Mouse (Mus musculus): Measurements from ENCODE around the gene Dusp11. TPM values are rescaled to one million over a fixed set of nuclear protein-coding genes. Genes with fewer than 3 reads are reported as not detected.
"Not testable (repeated sequence)": the region's sequence is repeated elsewhere in the genome, so short reads cannot be mapped to it uniquely, and the experiment has no call there.

The Dusp11 gene
- polyA plus RNA-seq, 1 experiment from 2014 or later, result 38.7 TPM

DNA sequence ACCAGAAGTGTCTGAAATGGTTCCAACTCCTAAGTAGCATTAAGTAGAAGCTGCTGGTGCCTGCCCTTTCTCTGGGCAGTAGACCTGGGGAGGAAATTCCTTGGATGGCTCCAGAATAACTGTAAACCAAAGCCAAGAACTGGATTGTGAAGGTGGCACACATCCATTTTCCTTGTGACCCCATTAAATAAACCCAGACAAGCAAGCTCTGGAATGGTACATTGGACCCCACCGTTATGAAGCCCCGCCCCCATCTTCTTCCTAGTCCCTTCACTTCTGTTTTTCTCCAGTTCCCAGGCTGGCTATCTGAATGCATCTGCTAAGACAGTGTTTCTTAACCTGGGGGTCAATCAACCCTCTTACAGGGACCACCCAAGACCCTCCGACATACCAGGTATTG is 49.9 kb downstream of the Dusp11 start, which contains the start of gene Tprkb:
Tprkb (plus strand) TSS at position 279 of the 400 bp plus-strand sequence.
- no peak for DNase-seq (ENCODE audit: low spot score)
- ATAC-seq (replicated peaks; ENCODE audit: low FRiP score, low read depth), result no peak
- no peak for TF ChIP-seq CTCF (IDR thresholded peaks at IDR 0.05; ENCODE audit: low read depth)

GRCm38 (mm10) chr6:85909704-85910103 is 51.8 kb downstream of the Dusp11 start:
- Histone ChIP-seq H3K4me3 (replicated peaks; ENCODE audit: low read depth, low read length) (no peak overlapping the region), H3K9ac (ENCODE audit: low read depth, low read length) (no peak overlapping the region), H3K4me1 (replicated peaks; ENCODE audit: insufficient read depth, low read length) (no peaks in the 10 kb centered on the region), H3K36me3 (ENCODE audit: insufficient read depth, low read length) (no peaks in the 10 kb centered on the region), H3K4me2 (ENCODE audit: low read length) (no peak overlapping the region), H3K27ac (no peak overlapping the region), H3K27me3 (ENCODE audit: insufficient read depth, low read length) (no peaks in the 10 kb centered on the region), H3K9me3 (replicated peaks; ENCODE audit: low read length) (no peaks in the 10 kb centered on the region)
- ATAC-seq (replicated peaks; ENCODE audit: low FRiP score, low read depth) (no peak), DNase-seq (ENCODE audit: low spot score) (no peak)
- WGBS, result 100% methylated on average over 1 of the region's 1 CpGs
- TF ChIP-seq CTCF (IDR thresholded peaks at IDR 0.05; ENCODE audit: low read depth), result no peak

More for the DNA sequence above, 49.9 kb downstream of the Dusp11 start, which contains the start of gene Tprkb:
- no peak within 1 kb of the TSS for H3K27ac ChIP-seq
- no peaks in the 10 kb centered on the region for H3K9me3 ChIP-seq (replicated peaks; ENCODE audit: low read length)
- WGBS, result 79% methylated on average over 3 of the region's 3 CpGs
- H3K9ac ChIP-seq (ENCODE audit: low read depth, low read length), result no peak within 1 kb of the TSS
- H3K4me2 ChIP-seq (ENCODE audit: low read length), result no peak within 1 kb of the TSS
- no peak within 1 kb of the TSS for H3K4me3 ChIP-seq (replicated peaks; ENCODE audit: low read depth, low read length)
- H3K27me3 ChIP-seq (ENCODE audit: insufficient read depth, low read length), result no peaks in the 10 kb centered on the region
- no peaks in the 10 kb centered on the region for H3K4me1 ChIP-seq (replicated peaks; ENCODE audit: insufficient read depth, low read length)
- H3K36me3 ChIP-seq (ENCODE audit: insufficient read depth, low read length), result no peaks in the 10 kb centered on the region

DNA sequence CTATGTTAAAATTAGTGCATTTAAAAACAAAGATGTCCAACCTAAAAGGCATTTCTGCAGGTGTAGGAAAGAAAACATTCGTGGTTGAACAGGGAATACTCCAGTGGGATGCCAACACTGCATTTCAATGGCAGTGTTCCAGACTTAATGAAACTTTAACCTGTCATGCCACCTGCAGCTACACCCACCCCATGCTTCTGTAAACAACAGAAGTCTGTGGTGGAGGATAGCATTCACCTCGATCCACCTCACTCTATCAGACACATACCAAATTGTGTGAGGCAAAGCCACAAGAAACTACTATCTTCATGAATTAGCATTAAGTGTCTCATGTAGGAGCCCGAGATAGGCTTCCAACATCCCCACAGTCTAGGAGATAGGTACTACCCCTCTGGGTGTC is 53.1 kb downstream of the Dusp11 start:
- ATAC-seq (replicated peaks; ENCODE audit: low FRiP score, low read depth) (no peak), DNase-seq (ENCODE audit: low spot score) (no peak)
- no peaks in the 10 kb centered on the region for H3K36me3 ChIP-seq (ENCODE audit: insufficient read depth, low read length)
- no peaks in the 10 kb centered on the region for H3K9me3 ChIP-seq (replicated peaks; ENCODE audit: low read length)
- no peak overlapping the region for H3K27ac ChIP-seq
- no peaks in the 10 kb centered on the region for H3K4me1 ChIP-seq (replicated peaks; ENCODE audit: insufficient read depth, low read length)
- no peak overlapping the region for H3K9ac ChIP-seq (ENCODE audit: low read depth, low read length)
- 58% methylated on average over 3 of the region's 3 CpGs for WGBS
- no peak for TF ChIP-seq CTCF (IDR thresholded peaks at IDR 0.05; ENCODE audit: low read depth)
- H3K4me3 ChIP-seq (replicated peaks; ENCODE audit: low read depth, low read length), result no peak overlapping the region
- H3K4me2 ChIP-seq (ENCODE audit: low read length), result no peak overlapping the region
- no peaks in the 10 kb centered on the region for H3K27me3 ChIP-seq (ENCODE audit: insufficient read depth, low read length)

- 71% methylated on average over 2 of the region's 2 CpGs for WGBS
- ATAC-seq (replicated peaks; ENCODE audit: low FRiP score, low read depth); H3K4me1 ChIP-seq (replicated peaks; ENCODE audit: insufficient read depth, low read length); H3K36me3 ChIP-seq (ENCODE audit: insufficient read depth, low read length); H3K27ac ChIP-seq; H3K27me3 ChIP-seq (ENCODE audit: insufficient read depth, low read length); H3K4me2 ChIP-seq (ENCODE audit: low read length); H3K9ac ChIP-seq (ENCODE audit: low read depth, low read length); H3K9me3 ChIP-seq (replicated peaks; ENCODE audit: low read length); DNase-seq (ENCODE audit: low spot score); H3K4me3 ChIP-seq (replicated peaks; ENCODE audit: low read depth, low read length): not testable (repeated sequence)
Measured at GRCm38 (mm10) chr6:85906911-85907351, 54.5 kb downstream of the Dusp11 start.

DNA sequence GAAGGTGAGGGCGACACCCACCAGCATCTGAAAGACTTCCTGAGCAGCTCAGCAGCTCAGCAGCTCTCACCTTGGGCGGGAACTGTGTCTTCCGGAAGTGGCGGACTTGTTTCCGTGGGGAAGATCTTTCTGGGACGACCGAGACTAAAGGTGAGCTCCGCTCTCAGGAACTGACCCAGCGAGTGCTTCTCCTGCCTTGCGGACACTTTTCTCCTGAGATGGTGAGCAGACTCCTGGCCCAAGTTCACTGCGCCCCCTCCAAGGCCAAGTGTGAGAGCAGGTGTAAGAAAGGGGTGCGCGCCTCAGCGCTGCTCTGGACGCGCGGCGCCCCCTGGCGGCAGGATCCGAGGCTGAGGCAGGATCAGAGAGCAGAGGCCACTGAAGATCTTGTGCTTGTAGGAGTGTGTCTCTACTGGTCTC is 56.8 kb downstream of the Dusp11 start, which contains the start of gene Nat8f4:
Nat8f4 (minus strand) TSS at position 243 of the 420 bp plus-strand sequence.
- H3K4me2 ChIP-seq (ENCODE audit: low read length), result peak within 1 kb of the TSS; percentile 25; the same call in 1 of the 2 replicates
- TF ChIP-seq CTCF (IDR thresholded peaks at IDR 0.05; ENCODE audit: low read depth), result peak; percentile 84
- not testable (repeated sequence) for H3K27ac ChIP-seq; H3K9me3 ChIP-seq (replicated peaks; ENCODE audit: low read length); H3K36me3 ChIP-seq (ENCODE audit: insufficient read depth, low read length); H3K27me3 ChIP-seq (ENCODE audit: insufficient read depth, low read length); H3K4me1 ChIP-seq (replicated peaks; ENCODE audit: insufficient read depth, low read length); H3K9ac ChIP-seq (ENCODE audit: low read depth, low read length)
- H3K4me3 ChIP-seq (replicated peaks; ENCODE audit: low read depth, low read length), result peak within 1 kb of the TSS; percentile 26; the same call in 1 of the 2 replicates
- 18% methylated on average over 20 of the region's 20 CpGs for WGBS
- ATAC-seq (replicated peaks; ENCODE audit: low FRiP score, low read depth), result peak; percentile 56
- peak; percentile 43 for DNase-seq (ENCODE audit: low spot score)

- no peak for DNase-seq (ENCODE audit: low spot score)
- TF ChIP-seq CTCF (IDR thresholded peaks at IDR 0.05; ENCODE audit: low read depth), result no peak
Measured at GRCm38 (mm10) chr6:85902303-85902702, 59.2 kb downstream of the Dusp11 start.

DNA sequence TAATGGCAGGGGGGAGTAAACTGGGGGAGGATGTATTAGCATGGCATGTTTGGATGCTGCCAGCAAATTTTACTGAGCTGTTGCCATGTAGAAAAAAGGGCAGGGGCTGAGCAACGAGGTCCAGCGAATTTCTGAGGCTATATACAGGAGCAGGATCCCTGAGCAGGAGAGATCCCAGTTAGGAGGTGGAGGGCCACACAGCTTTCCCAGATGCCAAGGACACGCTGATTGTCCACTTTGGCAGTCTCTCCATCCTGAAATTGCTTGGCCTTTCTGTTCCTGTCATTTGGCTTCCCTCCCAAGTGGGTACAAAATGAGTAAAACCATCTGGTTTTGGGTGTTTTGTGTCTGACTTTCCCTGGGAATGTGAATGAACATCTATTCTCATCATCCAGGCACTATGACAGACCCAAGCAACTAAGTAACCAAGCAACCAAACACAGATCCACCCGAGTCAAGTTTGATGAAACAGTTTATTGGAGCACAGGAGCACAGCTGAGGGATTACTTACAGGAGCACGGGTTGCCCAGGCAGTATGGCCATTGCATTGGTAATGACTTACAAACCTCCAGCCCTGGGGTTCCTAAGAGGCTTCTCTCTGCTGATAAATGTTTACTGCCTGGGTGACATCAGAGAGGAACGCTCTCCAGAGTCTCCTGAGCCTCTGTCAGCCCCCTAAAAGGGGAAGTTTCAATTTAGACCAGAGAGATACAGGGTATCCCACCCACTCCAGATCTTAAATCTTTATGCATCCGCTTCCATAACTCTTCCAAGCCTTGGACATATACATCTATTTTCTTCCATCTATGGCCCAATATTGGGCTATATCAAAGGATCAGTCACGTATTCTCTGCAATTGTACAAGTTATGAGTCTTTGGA is 62.6 kb downstream of the Dusp11 start:
- not testable (repeated sequence) for H3K27ac ChIP-seq; DNase-seq (ENCODE audit: low spot score); ATAC-seq (replicated peaks; ENCODE audit: low FRiP score, low read depth); H3K4me1 ChIP-seq (replicated peaks; ENCODE audit: insufficient read depth, low read length); H3K27me3 ChIP-seq (ENCODE audit: insufficient read depth, low read length); H3K9me3 ChIP-seq (replicated peaks; ENCODE audit: low read length); H3K36me3 ChIP-seq (ENCODE audit: insufficient read depth, low read length); H3K9ac ChIP-seq (ENCODE audit: low read depth, low read length); H3K4me2 ChIP-seq (ENCODE audit: low read length); H3K4me3 ChIP-seq (replicated peaks; ENCODE audit: low read depth, low read length)
- 74% methylated on average over 7 of the region's 8 CpGs for WGBS

More at GRCm38 (mm10) chr6:85902303-85902702, 59.2 kb downstream of the Dusp11 start:
- Histone ChIP-seq H3K27me3 (ENCODE audit: insufficient read depth, low read length) (no peaks in the 10 kb centered on the region), H3K9ac (ENCODE audit: low read depth, low read length) (no peak overlapping the region), H3K27ac (no peak overlapping the region), H3K9me3 (replicated peaks; ENCODE audit: low read length) (no peaks in the 10 kb centered on the region), H3K4me2 (ENCODE audit: low read length) (no peak overlapping the region), H3K36me3 (ENCODE audit: insufficient read depth, low read length) (no peaks in the 10 kb centered on the region), H3K4me3 (replicated peaks; ENCODE audit: low read depth, low read length) (no peak overlapping the region), H3K4me1 (replicated peaks; ENCODE audit: insufficient read depth, low read length) (no peaks in the 10 kb centered on the region)
- 88% methylated on average over 2 of the region's 2 CpGs for WGBS
- no peak for ATAC-seq (replicated peaks; ENCODE audit: low FRiP score, low read depth)

Measured in kidney, postnatal 0 days (tissue).